Mouse (Mus musculus) fat pad, adult 2 months (tissue): ENCODE results near the gene Rnasel.
A peak's percentile ranks its signal among the peaks of the same experiment; 100 is the strongest.

Experiments
- DNase-seq: peaks from one replicate; pipeline ENCODE4 v3.0.0-alpha.2; 2011; ENCODE audit warnings: low read depth, low spot score; ENCODE audit errors: extremely low read depth

The Rnasel gene

DNA sequence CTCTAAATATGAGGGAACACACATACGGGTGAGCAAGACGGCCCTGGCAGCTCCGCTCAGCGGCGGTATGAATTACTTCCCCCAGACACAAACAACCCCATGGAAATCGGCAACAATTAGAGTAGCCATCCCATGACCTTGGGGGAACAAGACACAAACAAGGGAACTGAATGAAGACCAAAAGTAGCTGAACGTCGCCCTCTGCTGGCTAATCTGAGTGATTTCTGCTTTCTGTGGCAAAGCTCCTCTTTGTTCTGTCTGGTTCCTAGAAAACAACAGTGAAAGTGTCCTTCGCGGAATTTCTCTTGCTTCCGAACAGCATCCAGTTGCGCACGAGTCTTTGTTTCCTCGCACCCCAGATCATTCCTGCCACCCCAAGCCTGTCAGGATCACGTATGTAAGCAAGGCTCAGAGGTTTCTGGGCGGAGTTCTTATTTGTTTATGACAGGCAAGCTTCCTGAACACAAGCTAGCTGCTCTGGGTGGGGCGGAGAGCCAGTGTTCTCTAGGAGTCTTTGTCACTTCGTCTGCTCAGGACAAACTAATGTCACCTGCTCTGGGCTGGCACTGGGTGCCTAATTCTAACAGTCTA, at the start of gene Rnasel:
Rnasel (plus strand) TSS at position 216 of the 591 bp plus-strand sequence.
- no peak for DNase-seq

DNA sequence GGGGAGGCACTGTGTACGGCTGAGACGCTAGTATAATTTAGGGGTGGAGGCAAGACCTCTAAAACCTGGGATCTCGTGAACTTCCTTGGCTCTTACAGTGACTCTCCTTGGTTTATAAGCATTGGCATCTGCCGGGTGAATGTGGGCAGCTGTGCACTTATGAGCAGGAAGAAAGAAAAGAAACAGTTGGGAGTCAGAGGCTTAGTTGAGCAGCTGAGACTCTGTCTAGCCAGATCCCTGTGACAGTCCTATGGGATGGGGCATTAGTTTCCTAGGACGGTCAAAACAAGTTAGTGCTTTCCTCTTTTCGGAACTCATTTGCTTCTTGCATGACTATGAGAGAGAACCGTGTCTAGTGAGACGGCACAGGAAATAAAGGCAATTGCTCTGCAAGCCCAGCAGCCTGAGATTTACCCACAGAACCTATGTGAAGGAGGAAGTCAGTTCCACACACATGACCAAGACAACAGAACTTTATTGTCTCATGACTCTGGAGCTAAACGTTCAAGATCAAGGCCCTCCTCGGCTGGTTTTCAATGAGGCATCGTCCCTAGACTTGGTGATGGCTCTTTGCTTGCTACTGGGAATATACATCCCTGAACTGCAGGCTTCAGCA, 48.7 kb upstream of the Rnasel start:
- no peak for DNase-seq

DNA sequence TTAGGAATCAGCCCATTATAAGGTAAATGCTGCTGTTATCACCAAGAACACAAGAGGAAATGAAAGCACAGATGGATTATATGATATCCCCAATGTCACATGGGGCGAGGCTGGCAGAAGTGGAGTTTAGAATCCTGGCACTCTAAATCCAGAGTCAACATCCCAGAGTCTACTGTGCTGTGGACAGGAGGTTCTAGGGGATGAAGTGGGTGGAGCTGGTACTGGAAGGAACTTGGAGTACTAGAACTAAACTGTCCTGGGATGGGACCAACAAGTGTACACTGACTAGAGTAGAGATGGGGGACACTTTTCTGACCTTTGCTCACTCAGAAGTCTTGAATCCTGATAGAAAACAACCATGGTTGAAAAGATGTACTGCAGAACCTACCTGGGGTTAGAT, 47.8 kb upstream of the Rnasel start:
- no peak for DNase-seq

DNA sequence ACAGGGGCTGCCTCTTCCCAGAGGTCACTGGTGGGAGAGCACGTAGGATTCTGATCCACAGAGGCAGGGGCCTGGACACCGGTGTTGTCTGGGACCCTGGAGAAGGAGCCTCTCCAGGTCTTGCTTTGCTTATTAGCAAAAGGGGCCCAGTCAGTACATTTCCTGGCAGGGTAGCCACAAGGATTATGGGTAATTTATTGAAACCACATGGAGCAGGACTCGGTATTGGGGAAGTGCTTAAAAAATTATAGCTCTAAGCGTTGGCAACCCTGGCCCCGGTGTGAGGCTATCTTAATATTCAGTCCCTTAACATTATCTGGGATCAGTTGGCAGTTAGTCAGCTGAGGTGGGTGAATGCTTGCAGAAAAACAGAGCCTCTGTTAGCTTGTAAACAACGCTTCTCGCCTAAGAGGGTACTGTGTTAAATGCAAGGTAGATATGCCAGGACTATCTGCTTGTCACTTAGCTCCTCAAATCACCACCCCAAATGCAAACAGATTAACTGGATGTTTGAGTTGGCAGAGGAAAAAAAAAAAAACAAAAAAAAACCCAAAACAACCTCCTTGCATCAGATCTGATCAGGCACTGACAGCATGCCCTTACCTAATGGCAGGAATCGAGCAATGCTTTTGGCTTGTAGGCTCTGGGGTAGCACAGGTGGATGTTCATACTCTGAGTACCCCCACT, 46.9 kb upstream of the Rnasel start:
- no peak for DNase-seq

DNA sequence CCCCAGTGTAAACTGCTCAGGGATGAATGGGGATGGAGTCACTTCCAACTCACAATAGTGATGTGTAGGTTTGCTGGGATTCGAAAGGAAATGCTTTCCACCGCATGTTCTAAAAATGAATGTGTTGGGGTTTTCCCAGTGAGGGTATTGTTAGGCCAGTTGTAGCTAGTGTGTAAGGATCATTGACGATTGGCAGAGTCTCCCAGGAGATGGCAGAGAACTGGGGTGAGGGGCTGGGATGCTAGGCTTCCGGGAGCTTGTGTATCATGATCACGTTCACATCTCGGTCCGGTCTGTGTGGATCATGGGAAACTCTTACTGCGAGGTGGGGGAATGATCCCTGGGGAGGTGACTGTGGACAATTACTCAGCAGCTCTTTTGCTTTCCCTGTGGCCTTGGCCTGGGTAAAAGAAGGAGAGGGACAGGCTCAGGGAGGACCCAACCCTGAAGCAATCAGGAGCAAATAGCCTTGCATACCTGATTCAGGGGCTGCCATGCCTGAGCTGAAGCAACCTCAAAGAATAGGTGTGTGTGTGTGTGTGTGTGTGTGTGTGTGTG, 46.3 kb upstream of the Rnasel start:
- DNase-seq: no peak

DNA sequence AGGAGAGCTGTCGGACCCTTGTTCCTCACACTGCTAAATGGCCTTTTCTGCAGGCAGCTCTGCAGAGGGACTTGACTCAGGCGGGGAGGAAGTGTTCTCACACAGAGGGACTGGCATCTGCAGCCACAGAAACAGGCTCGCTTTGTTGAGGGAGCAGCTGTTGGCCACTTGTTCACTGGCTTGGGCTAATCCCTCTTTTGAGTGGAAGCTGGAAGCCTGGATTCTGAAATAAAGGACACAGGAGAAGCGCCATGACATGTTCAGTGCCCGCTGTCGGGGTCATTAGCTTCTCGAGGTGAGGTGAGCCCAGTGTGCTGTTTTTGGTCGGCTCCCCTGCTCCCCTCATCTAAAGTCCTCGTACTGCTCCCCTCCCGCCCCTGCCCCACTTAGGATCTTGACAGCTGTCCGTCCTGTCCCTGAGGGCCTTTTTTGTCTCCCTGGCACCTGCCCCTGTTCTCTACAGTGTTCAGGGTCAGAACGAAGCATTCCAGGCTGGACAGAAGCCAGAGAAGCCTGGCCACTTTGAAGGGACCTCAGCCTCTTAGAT, 45.7 kb upstream of the Rnasel start:
- no peak for DNase-seq

DNA sequence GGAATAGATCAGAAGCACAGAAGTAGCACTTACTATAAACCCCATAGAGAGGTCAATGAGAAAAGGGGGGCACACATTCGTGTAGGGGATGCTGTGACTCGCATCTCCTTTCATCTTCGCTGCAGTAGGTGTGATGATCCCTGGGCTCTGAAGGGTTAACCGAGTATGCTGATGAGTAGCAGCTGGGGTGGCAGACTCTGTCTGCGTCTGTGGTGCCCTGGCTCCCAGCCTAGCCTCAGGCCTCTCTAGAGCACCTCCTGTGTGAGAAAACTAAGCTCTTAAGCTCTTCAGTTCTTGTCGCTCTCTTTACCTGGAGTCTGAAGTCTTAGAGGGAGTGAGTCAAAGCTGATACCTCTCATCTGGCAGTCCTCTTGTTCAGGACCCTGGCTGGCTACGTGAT, 45.1 kb upstream of the Rnasel start:
- no peak for DNase-seq

DNA sequence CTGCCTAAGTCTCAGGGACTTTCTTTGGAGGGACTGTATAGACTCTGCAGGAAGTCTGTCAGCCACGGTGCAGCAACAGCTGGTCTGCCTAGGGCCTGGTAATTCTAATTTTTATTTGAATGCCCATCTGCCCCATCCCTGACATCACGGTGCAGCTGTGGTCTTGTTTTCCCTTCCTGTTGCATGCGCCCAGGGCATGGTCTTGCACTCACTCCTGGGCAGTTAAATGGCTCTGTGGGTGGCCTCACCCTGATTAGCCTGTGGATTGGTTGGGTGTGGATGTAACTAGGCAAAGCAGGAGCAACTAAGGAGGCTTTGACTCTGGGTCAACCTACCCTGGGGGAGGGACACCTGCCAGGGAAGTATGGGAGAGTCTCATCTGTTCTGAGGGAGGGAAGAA, 44.2 kb upstream of the Rnasel start:
- no peak for DNase-seq

DNA sequence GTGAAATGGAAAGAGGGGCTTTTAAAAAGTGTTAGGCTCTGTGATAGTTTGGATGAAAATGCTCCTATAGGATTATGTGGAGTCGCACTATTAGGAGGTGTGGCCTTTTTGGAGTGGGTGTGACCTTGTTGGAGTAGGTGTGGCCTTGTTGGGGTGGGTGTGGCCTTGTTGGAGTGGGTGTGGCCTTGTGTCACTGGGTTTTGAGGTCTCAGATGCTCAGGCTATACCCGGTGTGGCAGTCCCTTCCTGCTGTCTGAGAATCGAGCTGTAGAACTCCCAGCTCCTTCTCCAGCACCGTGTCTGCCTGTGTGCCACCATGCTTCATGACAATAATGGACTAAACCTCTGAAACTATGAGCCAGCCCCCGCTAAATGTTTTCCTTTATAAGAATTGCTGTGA, 40.6 kb upstream of the Rnasel start:
- DNase-seq: no peak

DNA sequence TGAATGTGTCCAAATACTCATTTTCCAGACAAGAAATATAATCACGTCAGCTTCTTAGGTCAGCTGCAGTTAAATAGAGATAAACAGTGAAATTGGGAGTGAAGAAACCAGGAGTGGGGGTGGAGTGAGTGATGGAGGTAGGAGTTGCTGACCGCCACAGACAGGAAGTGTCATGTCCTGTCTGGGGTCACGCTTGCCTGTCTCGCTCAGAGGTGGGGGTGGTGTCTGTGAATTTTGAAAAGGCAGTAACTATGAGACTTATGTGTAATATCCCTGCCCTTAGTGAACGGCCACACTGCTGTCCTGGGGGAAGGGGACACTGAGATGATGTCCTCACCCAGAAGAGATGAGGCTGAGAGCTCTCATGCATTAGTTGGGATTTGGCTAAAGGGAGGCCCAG, 39.8 kb upstream of the Rnasel start:
- DNase-seq: no peak

DNA sequence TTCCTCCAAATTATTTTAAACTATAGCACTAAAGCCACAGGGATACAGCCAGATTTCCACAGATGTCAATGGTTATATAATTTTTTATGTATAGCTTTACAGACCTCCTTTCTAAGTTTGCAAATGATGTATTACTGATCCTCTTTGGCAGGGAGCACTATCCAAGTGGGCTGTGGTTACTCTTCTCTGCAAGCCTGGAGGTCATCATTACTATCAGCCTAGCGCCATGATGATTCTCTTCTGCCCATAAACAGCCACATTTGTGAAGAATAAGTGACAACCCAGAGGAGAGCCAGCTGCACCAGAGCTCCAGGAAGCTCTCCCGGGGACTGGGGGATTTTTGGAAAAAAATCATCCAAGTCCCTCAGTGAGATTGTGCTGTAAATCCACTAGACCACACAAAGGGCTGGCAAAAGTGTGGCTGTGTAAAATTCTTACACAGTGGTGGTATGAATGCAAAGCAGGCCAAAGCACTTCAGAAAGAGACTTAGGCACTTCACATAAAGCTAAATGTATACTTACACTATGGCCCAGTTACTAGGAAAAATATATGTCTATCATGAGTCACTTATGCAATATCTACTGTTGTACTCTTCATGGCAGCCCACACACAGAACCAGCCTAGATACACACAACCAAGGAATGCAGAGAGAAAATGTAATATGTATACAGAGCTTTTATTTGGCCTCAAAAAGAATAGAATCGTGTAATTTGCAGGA, 37.5 kb upstream of the Rnasel start:
- no peak for DNase-seq

DNA sequence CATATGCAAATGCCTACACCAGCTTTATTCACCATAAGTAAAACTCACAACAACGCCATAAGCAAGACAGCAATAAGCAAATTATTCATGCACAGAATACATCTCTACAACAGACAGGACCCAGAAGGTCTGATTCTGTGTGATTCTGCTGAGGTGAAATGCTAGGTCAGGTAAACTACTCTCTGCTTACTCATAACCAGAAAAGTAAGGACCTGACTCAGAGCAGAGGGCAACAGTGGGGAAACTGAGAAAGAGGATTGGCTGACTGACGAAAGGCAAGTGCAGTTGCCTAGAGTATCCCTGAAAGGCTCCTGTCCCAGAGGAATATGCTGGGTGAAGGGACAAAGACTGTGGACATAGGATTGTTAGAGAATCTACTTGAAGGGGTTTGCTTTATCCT, 36.6 kb upstream of the Rnasel start:
- DNase-seq: no peak

DNA sequence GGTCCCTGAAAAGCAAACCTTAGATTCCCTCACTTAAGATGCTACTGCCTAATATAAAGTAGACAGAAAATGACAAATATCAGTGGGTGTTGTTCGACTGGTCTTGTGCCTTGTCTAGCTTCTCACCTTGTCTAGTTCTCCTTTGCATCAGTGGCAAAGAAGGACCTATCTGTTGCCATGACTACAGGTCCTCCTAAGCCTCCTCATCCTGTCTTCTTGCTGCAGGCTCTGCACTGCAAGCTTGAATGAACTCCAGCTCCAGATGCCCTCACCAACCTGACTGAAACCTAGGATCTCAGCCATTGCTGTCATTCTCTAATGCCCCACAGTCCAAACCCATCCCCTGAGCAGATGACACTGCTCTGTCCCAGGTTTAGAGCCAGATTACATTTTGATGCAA, 31.2 kb upstream of the Rnasel start:
- no peak for DNase-seq

DNA sequence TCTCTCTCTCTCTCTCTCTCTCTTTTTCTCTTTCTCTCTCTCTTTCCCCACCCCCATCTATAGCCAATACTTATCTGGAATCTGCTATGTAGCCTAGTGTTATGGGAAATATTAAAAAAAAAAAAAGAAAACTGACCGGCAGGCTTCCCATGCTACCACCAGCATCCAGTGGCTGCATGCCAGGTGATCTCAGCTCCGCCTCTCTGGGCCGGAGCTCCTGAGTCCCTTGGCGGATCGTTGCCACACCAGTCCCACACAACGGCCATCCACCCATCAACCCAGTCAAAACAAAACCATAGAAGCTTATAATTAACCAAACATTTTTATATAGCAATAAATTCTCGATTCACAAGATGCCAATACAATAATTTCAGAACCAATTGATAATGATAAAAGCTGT, 28.3 kb upstream of the Rnasel start:
- DNase-seq: no peak

DNA sequence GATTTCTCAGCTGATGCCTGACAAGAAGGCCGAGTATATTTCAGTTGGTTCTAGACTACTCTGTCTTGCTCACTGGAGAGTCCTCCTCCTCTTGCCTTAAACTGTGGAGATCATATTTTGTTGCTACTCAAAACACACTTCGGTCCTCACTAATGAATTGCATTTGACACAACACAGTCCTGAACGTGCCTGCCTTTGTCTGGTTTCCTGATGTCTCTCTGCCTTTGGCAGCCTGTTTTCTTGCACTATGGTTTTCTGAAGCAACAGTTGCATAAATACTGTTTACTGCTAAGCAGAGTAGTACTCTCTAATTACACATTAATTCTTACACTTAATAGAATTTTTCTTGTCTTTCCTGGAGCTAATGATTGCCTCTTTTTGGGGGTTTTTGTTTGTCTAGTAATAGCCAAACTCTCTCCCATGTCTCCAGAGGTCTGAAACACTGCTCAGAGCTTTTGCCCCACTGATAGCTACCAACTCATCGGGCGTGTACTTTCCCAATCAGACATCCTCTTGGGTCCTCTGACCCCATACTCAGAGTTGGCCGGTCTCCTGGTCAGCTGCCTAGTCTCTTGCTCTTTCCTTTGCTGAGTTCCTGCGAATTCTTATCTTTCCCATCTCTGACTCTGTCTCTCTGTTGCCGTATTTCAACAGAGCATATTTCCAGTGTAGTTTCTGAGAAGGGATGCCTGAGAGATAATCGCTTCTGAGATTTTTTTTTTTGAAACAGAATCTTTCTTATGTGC, 27.5 kb upstream of the Rnasel start:
- DNase-seq: no peak

DNA sequence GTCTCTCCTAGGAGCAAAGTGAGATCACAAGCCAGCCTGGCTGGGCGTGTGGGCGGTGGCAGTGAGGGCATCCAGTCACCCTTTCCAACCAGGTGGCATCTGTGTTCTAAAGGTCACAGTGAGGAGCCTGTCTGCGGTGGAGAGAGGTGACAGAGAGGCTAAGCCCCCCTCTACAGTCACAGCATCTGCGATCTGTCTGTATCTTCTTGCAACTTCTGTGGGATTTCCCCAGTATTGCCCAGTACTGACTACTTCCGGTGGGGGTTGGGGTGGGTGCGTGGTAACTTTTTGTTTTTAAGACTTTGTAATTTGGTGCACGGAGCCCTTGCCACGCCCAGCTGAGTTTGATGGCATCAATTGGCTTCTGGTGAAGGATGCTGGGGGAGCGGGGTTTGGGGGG, 25.8 kb upstream of the Rnasel start:
- no peak for DNase-seq

DNA sequence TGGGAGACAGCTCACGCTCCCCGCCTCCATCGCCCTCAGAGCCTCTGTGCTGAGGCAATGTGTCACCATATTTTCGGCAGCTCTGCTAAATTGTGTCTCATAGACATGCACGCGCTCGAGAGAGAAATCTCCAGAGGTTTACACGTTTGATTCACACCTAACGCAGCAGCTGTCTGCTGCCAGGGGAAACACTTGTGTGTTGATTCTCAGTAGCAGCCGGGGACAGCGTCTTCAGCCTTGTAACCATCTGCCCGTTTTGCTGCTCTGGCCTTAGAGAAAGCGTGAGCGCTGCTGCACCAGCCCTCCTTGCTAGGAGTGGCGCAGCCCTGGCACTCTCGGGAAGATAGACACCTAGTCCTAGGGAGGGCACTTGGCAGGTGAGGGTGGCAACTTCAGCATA, 22.6 kb upstream of the Rnasel start:
- DNase-seq: no peak

DNA sequence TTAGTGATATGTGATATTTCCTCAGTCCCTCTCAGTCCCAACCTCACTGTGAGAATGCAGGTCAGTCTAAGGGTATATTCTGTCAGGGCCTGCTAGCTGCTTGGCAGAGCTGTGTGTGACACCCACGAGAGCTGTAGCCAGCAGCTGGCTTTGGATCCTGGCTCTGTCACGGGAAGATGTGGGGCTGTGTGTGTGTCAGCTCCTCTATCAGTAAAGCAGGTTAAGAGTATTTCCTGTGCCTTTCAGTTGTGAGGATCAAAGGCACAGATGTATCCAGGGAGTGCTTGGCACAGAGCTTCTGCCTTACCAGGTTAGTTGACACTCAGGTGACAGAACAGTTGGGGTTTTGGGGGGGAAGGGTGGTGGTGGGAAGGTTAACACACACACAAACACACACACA, 19.4 kb upstream of the Rnasel start:
- DNase-seq: no peak

DNA sequence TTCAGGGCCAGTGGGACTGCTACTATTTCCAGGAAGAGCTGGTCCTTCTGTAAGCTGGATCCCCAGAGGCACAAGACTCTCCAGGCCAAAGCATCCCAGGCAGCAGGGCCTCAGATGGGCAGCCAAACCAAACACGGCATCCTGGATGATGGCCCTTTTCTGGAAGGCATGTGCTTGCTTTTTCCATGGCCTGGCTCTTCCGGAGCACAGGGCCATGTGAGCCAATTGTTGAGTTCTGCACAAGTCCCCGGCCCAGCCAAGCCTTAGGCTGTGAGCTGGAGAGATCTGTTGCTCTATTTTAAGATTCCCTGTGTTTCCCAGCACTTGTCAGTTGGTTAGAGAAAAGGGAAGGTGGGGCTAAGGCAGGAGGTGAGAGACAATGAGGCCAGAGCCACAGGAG, 18.6 kb upstream of the Rnasel start:
- peak; percentile 34 for DNase-seq

DNA sequence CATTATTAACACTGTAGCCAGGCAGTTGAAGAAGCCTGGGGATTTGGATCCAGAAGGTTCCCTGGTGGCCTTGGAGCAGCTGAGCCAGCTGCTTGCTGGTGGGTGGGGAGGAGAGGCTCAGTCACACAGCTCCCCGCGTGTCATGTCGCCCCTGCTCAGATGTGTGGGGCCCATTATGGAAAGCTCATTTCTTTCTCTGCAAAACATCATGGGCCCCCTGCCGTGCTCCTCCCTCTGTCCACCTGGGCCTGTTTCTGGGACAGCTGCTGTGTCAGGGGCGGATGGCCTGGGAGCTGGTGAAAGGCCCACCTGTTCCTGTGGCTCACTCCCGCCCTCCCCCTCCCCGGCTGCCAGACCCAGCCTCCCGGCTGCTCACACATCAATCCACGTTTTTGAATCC, 16.0 kb upstream of the Rnasel start:
- DNase-seq: no peak

DNA sequence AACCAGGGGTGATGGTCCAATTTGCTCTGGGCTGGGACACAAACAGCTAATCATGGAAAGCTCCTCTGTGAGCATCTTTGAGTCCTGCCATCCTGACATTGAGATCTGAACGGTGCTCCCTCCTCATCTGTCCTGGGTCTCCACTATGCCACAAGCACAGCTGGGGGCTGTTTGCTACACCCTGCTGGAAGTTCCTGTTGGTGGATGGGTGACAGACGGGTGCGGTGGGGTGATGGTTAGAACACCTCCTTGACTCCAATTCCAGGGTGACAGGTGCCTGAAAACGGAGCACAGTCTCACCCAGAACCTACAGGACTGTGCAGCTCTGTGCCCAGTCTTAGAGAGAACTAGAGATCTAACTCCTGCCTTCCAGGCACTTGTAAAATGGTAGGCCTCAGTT, 14.4 kb upstream of the Rnasel start:
- DNase-seq: no peak
